In the genomic region with DNA sequence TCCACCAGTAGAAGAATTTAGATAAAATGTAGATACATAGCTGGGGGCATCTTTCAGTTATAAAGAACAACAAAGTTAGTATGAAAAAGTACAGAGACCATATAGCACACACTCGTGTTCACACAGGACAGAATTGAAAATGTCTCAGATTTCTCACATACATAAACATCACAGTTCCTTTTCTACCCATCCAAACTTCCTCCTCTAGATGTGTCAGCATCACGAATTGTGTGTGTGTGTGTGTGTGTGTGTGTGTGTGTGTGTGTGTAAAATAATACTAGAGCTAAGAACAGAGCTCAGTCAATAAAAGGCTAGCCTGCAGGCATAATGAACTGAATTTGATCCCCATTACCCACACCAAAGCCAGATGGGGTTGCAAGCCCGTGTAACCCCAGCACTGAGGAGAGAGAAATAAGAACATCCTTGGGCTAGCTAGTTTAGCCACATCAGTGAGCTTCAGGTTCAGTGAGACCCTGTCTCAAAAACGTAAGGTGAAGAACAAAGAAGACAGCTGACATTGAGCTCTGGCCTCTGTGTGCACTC, we compare ENCODE assay signal across 28 mouse cellular contexts. TPM values are rescaled to one million over a fixed set of nuclear protein-coding genes. Genes with fewer than 3 reads are reported as not detected.
DNase-seq lines count a peak whose midpoint lies in the region; ATAC-seq lines count a peak whose summit lies in the region.
"Had no signal": no experiment of that assay in that cellular context is flagged by ENCODE, and none has a peak within 500 bp of the region (broad histone marks: within the 10 kb centered on the region; RNA-seq: fewer than 3 reads in every experiment).

No protein-coding gene starts in this region.

- no peak overlapping the region for H3K9ac ChIP-seq in neural tube, embryonic 12.5 days
- H3K9ac ChIP-seq in limb, embryonic 13.5 days, result no peak overlapping the region
- H3K9ac ChIP-seq: embryonic facial prominence, embryonic 13.5 days; forebrain, embryonic 13.5 days; heart, embryonic 13.5 days; hindbrain, embryonic 14.5 days had no signal

- H3K4me3 ChIP-seq in neural tube, embryonic 12.5 days, result no peak overlapping the region
- no peak overlapping the region for H3K4me3 ChIP-seq in limb, embryonic 13.5 days
- H3K4me3 ChIP-seq: embryonic facial prominence, embryonic 13.5 days; forebrain, embryonic 10.5 days; forebrain, embryonic 13.5 days; heart, adult 2 months; heart, embryonic 10.5 days; heart, embryonic 13.5 days had no signal

- no peak overlapping the region for H3K4me2 ChIP-seq in neural tube, embryonic 12.5 days (replicated peaks)
- H3K4me2 ChIP-seq in limb, embryonic 13.5 days (replicated peaks), result no peak overlapping the region
- H3K4me2 ChIP-seq: embryonic facial prominence, embryonic 13.5 days; forebrain, embryonic 13.5 days; heart, embryonic 13.5 days; hindbrain, embryonic 14.5 days had no signal

- WGBS in neural tube, embryonic 12.5 days, result 60% methylated on average over 4 of the region's 4 CpGs
- 25% methylated on average over 4 of the region's 4 CpGs for WGBS in limb, embryonic 13.5 days

- H3K27me3 ChIP-seq in neural tube, embryonic 12.5 days (replicated peaks), result no peaks in the 10 kb centered on the region
- no peaks in the 10 kb centered on the region; the same call in 1 of the 2 replicates for H3K27me3 ChIP-seq in limb, embryonic 13.5 days
- H3K27me3 ChIP-seq: embryonic facial prominence, embryonic 13.5 days; forebrain, embryonic 13.5 days; heart, embryonic 13.5 days had no signal

- no peak overlapping the region for H3K27ac ChIP-seq in neural tube, embryonic 12.5 days
- H3K27ac ChIP-seq in limb, embryonic 13.5 days, result no peak overlapping the region
- H3K27ac ChIP-seq: embryonic facial prominence, embryonic 13.5 days; forebrain, embryonic 10.5 days; forebrain, embryonic 13.5 days; heart, adult 2 months; heart, embryonic 10.5 days; heart, embryonic 13.5 days; hindbrain, embryonic 14.5 days; hindbrain, postnatal 0 days had no signal

- H3K9me3 ChIP-seq in neural tube, embryonic 12.5 days, result no peaks in the 10 kb centered on the region
- no peaks in the 10 kb centered on the region for H3K9me3 ChIP-seq in limb, embryonic 13.5 days
- H3K9me3 ChIP-seq: embryonic facial prominence, embryonic 13.5 days; forebrain, embryonic 10.5 days; forebrain, embryonic 13.5 days; heart, embryonic 10.5 days; heart, embryonic 13.5 days had no signal

- no peaks in the 10 kb centered on the region for H3K36me3 ChIP-seq in neural tube, embryonic 12.5 days
- H3K36me3 ChIP-seq in limb, embryonic 13.5 days, result no peaks in the 10 kb centered on the region
- H3K36me3 ChIP-seq: embryonic facial prominence, embryonic 13.5 days; forebrain, embryonic 10.5 days; heart, embryonic 10.5 days; heart, embryonic 13.5 days had no signal

- 0 out of 2 replicates have a peak, but pooled peaks have one; percentile 21 for ATAC-seq in neural tube, embryonic 12.5 days (ENCODE audit: low FRiP score, low read depth)
- peak; percentile 36; the same call in 1 of the 2 replicates for ATAC-seq in limb, embryonic 13.5 days (ENCODE audit: low FRiP score, low read depth)
- 0 out of 2 replicates have a peak, but pooled peaks have one; percentile 50 for ATAC-seq in monocyte, adult 5-6 weeks (replicated peaks; ENCODE audit: insufficient number of reproducible peaks, low FRiP score, low TSS enrichment, poor library complexity, severe bottlenecking)
- ATAC-seq in activated CD4-positive, CD25-positive, alpha-beta regulatory T cell, adult 4 months, result no peak
- ATAC-seq: CD4-positive, CD25-positive, alpha-beta regulatory T cell, adult 4 months; forebrain, embryonic 13.5 days; forebrain, embryonic 16.5 days; hindbrain, postnatal 0 days; inflammation-experienced regulatory T-cells, adult 6 months had no signal

- DNase-seq in neural tube, embryonic 10.5 days (ENCODE audit: extremely low spot score, low spot score), result no peak
- DNase-seq in frontal cortex, adult 2 months (ENCODE audit: extremely low spot score in 1 of 2, low spot score in 1 of 2), result no peak
- DNase-seq: adrenal gland, adult 8-10 months; adrenal gland, postnatal 25 days; cerebellum, adult 18-20 months; cerebellum, adult 9-10 months; cerebellum, postnatal 14 days; gastrocnemius, postnatal 10 days; gastrocnemius, postnatal 36 days; heart, adult 2 months; heart, postnatal 14 days; heart, postnatal 4 days had no signal

- H3K4me1 ChIP-seq in neural tube, embryonic 12.5 days, result no peaks in the 10 kb centered on the region
- H3K4me1 ChIP-seq in limb, embryonic 13.5 days, result peaks cover 17% of the 10 kb centered on the region
- H3K4me1 ChIP-seq: forebrain, embryonic 10.5 days; forebrain, embryonic 13.5 days; heart, embryonic 10.5 days; heart, embryonic 13.5 days had no signal

RNA-seq across cellular contexts. Expression of gene Itga8, which starts 22.6 kb away (rescaled TPM):
- 3.8 and 4.1 TPM in 2 replicates for polyA plus RNA-seq in neural tube, embryonic 12.5 days (2016; fragmentation: Nextera tagmentation; extraction: Ambion mirVana)
- polyA plus RNA-seq in limb, embryonic 13.5 days (2015; fragmentation: Nextera tagmentation; extraction: Ambion mirVana), result 16.4 and 17.7 TPM in 2 replicates
- total RNA-seq in monocyte, adult 5-6 weeks (2017), result 1.4 to 8.9 TPM (median 2.9 TPM) in 3 replicates
- not detected for polyA plus RNA-seq in activated CD4-positive, CD25-positive, alpha-beta regulatory T cell, adult 4 months (2017; shearing (Covaris generic))
- polyA plus RNA-seq in frontal cortex, adult 2 months (2012; rRNA removed), result 4.0 and 7.5 TPM in 2 replicates
- total RNA-seq: MEL had no signal
- polyA plus RNA-seq: C2C12; CD4-positive, CD25-positive, alpha-beta regulatory T cell, adult 4 months; inflammation-experienced regulatory T-cells, adult 6 months had no signal
